Mouse (Mus musculus): ENCODE data around the gene Pigb.

DNA sequence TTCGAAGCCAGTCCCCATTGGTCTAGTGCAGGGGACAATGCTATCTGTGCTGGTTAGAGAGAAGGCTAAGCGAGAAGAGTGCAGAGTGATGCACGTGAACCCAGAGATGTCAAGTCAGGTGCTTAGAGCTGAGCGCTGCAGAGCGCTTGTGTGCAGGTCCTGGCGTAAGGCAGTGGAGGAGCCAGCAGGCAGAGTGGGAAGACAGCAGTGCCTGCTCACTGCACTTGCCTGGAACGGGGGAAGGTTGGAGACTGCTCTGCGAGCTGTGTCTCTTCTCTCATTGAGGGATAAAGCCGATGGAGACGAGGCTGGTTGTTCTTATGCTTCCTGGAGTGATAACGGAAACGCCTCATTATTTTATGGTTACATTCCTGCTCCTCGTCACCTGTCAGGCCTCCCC lies 25.5 kb downstream of the Pigb start:
- TF ChIP-seq BHLHE40 (IDR thresholded peaks at IDR 0.05; ENCODE audit: low read depth, low read length) (no peak), RAD21 (IDR thresholded peaks at IDR 0.05; ENCODE audit: low read depth, low read length) (no peak), EP300 (IDR thresholded peaks at IDR 0.05; ENCODE audit: low read length) (no peak), POLR2A (IDR thresholded peaks at IDR 0.05; ENCODE audit: low read depth, low read length) (no peak), JUN (IDR thresholded peaks at IDR 0.05; ENCODE audit: insufficient read depth, low read depth, low read length) (no peak), CTCF (conservative IDR thresholded peaks at IDR 0.05 in 1 of 2, IDR thresholded peaks at IDR 0.05 in 1 of 2; ENCODE audit: low read depth in 2 of 2, low read length in 2 of 2) (no peak), HCFC1 (IDR thresholded peaks at IDR 0.05; ENCODE audit: low read depth, low read length) (no peak)
